Mouse (Mus musculus) hindbrain, embryonic 16.5 days (tissue): ENCODE measurements around the gene Tmem175. TPM values are rescaled to one million over a fixed set of nuclear protein-coding genes. Genes with fewer than 3 reads are reported as not detected.

ENCODE experiments used
- ATAC-seq: fragments of 200-750 bp; cut with Nextera tagmentation; 2 replicates; pipeline ENCODE4 v1.8.0; 2017; ENCODE audit warnings: moderate TSS enrichment, moderate library complexity
- H3K27ac ChIP-seq: fragments of 300-500 bp; sonication (generic); 2 replicates; pipeline ENCODE4 v1.5.1; 2014; ENCODE audit warnings: low read depth, mild to moderate bottlenecking, control low read depth, low read length, moderate library complexity
- H3K27me3 ChIP-seq: fragments of 300-500 bp; sonication (generic); replicated peaks from 2 replicates; pipeline ENCODE4 v1.6.1; 2014; ENCODE audit warnings: low read length; ENCODE audit not compliant: control insufficient read depth, insufficient read depth
- H3K36me3 ChIP-seq: fragments of 300-500 bp; sonication (generic); 2 replicates; pipeline ENCODE4 v1.6.1; 2014; ENCODE audit warnings: mild to moderate bottlenecking, low read length, moderate library complexity, mixed read lengths; ENCODE audit not compliant: control insufficient read depth, insufficient read depth
- H3K4me1 ChIP-seq: fragments of 300-500 bp; sonication (generic); 2 replicates; pipeline ENCODE4 v1.6.1; 2014; ENCODE audit warnings: low read depth, low read length; ENCODE audit not compliant: control insufficient read depth, insufficient read depth
- H3K4me2 ChIP-seq: fragments of 300-500 bp; sonication (generic); 2 replicates; pipeline ENCODE4 v1.6.1; 2014; ENCODE audit warnings: mild to moderate bottlenecking, low read length, control low read depth, moderate library complexity
- H3K4me3 ChIP-seq: fragments of 300-500 bp; sonication (generic); 2 replicates; pipeline ENCODE4 v1.5.1; 2014; ENCODE audit warnings: mild to moderate bottlenecking, low read length, control low read depth, moderate library complexity
- H3K9ac ChIP-seq: fragments of 300-500 bp; sonication (generic); 2 replicates; pipeline ENCODE4 v1.6.1; 2014; ENCODE audit warnings: low read depth, mild to moderate bottlenecking, control low read depth, low read length, moderate library complexity
- H3K9me3 ChIP-seq: fragments of 300-500 bp; sonication (generic); 2 replicates; pipeline ENCODE4 v1.6.1; 2014; ENCODE audit warnings: mild to moderate bottlenecking, low read length, moderate library complexity; ENCODE audit not compliant: control insufficient read depth
- WGBS: fragments of 180-500 bp; shearing (Covaris S2); extraction: QIAGEN DNeasy Blood & Tissue Kit; methylation state at CpG from one replicate; pipeline ENCODE4 v1.1.7; 2014; 5-methylcytosine and 5-hydroxymethylcytosine counted together
- polyA plus RNA-seq: library from polyadenylated mRNA; unstranded; fragments of >200 nt; fragmentation: Nextera tagmentation; extraction: Ambion mirVana; gene quantifications from 2 replicates; pipeline ENCODE4 v1.2.1, GENCODE M21; 2015

The Tmem175 gene
- polyA plus RNA-seq, 1 experiment from 2014 or later = 28.6 TPM

DNA sequence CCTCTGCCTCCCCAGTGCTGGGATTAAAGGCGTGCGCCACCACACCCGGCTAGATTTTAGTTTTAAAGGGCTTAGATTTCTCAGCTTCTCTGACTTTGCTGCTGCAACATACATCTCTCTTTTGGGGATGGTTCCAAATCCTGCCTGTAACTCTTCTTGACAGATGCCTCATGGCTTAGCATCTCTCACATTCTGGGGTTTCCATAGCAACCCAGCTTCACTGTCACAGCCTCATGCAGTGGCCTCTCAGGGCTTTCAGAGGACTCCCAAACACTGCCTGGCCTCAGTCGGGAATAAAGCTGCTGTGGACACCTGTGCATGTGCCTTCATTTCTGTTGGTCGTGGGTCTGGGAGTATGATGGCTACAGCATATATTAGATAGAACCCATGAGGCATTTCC is 59.5 kb downstream of the Tmem175 start:
- Histone ChIP-seq H3K4me2 (no peak overlapping the region), H3K9me3 (no peaks in the 10 kb centered on the region), H3K27me3 (peaks cover 19% of the 10 kb centered on the region), H3K4me1 (peaks cover 9% of the 10 kb centered on the region; the same call in 1 of the 2 replicates), H3K36me3 (no peaks in the 10 kb centered on the region), H3K9ac (no peak overlapping the region), H3K27ac (no peak overlapping the region), H3K4me3 (no peak overlapping the region)
- 61% methylated on average over 5 of the region's 5 CpGs for WGBS
- no peak for ATAC-seq

DNA sequence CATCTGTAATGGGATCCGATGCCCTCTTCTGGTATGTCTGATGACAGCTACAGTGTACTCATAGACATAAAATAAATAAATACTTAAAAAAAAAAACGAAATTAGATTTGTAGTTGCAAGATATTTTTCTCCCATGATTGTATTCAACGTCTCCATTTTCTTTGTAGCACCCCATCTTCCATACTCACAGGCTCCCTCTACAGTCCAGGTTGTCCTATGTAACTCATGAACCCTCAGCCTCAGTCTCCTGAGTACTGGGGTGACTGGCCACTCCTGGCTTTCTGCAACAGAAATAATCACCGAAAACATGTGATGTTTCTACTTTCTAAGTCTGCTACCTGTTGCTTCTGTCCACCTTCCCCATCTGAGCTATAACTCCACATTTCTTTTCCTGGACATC is 61.6 kb downstream of the Tmem175 start:
- ATAC-seq = no peak
- Histone ChIP-seq H3K27me3 (peaks cover 25% of the 10 kb centered on the region), H3K9me3 (no peaks in the 10 kb centered on the region), H3K36me3 (no peaks in the 10 kb centered on the region), H3K4me1 (peaks cover 18% of the 10 kb centered on the region), H3K9ac (no peak overlapping the region), H3K4me3 (no peak overlapping the region), H3K4me2 (no peak overlapping the region), H3K27ac (no peak overlapping the region)
- 73% methylated on average over 4 of the region's 4 CpGs for WGBS

DNA sequence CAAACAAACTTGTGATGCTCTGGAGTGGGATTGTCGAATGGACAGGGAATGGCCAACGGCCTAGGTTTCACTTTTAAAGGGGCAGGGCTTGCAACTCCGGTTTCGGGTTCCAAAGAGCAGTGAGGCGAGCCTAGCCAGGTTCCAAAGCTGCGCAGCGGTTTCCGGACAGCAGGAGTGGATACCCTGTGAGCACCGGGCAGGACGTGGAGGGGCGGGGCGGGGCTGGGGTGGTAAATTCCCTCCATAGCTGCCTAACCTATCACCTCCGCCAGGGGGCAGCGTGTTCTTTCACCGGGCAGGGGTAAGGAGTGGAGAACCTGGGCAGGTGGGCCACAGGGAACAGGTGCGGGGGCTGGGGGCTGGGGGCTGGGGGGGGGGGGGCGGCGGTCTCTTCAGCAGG is 62.7 kb downstream of the Tmem175 start, which contains the start of gene Fgfrl1:
Gene Fgfrl1 (plus strand): TSS at position 112 of the 400 bp plus-strand sequence.
- H3K27me3 ChIP-seq = peaks cover 25% of the 10 kb centered on the region
- H3K4me3 ChIP-seq = peak within 1 kb of the TSS; percentile 90
- H3K36me3 ChIP-seq = no peaks in the 10 kb centered on the region
- no peaks in the 10 kb centered on the region for H3K9me3 ChIP-seq
- ATAC-seq = no peak
- H3K9ac ChIP-seq = no peak within 1 kb of the TSS; the same call in none of the 2 replicates
- 4% methylated on average over 18 of the region's 18 CpGs for WGBS
- peak within 1 kb of the TSS; percentile 98 for H3K4me2 ChIP-seq
- H3K27ac ChIP-seq = no peak within 1 kb of the TSS
- H3K4me1 ChIP-seq = peaks cover 18% of the 10 kb centered on the region

DNA sequence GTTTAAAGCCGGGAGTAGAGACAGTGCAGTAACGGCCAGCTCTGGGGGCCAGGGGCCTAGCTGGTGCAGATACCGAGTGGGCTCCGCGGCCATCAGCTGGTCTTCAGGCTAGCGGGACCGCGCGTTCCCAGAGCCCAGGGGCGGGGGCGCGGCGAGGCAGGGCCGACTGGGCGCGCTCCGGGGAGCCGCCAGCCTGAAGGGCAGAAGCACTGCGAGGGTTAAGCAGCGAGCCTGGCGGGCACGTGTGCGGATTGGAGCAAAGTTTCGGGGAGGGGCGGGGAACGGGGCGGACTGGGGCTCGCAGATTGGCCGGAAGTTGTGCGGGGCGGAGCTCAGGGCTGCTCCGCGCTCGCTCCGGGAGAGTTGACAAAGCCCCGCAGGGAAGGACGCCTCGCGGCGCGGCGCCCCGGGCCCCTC is 64.3 kb downstream of the Tmem175 start:
- H3K4me1 ChIP-seq = peaks cover 18% of the 10 kb centered on the region
- under 1% methylated on average over 38 of the region's 43 CpGs for whole genome bisulfite sequencing

DNA sequence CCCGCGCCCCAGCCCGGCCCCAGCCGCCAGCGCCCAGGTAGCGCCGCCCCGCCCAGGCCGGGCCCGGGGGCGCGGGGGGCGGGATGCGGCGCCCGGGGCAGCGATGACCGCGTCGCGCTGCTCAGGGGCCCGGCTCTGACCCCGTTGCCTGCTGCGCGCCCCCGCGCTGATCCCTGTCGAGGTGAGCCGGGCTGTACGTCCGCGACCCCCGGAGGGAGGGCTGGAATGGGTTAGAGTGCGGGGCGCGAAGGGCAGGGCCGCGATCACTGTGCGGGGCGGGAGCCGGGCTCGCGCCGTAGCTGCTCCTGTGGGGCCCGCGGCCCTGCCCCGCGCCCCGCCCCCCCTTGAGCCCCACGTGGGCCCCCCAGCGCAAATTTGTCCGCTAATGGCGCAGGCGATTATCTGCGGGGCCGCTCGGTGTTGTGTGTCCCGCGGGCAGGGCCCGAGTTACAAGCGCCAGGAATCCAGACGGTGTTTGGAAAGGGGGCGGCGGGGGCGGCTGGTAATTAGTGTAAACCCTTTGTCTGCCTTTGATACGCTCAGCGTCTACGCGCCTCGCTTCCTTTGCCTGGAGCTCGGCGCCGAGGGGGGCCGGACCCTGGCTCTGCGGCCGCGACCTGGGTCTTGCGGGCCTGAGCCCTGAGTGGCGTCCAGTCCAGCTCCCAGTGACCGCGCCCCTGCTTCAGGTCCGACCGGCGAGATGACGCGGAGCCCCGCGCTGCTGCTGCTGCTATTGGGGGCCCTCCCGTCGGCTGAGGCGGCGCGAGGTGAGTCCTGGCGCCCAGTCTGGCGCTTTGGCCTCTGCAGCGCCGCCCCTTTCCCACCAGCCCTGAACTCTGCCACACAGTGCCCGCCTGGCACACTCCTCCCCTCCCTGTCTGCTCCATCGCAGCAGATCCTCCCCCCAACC is 65.0 kb downstream of the Tmem175 start:
- H3K27ac ChIP-seq = peak overlapping the region; percentile 66; the same call in 1 of the 2 replicates
- no peaks in the 10 kb centered on the region for H3K36me3 ChIP-seq
- peak overlapping the region; percentile 90 for H3K4me3 ChIP-seq
- under 1% methylated on average over 49 of the region's 99 CpGs for WGBS
- H3K9ac ChIP-seq = peak overlapping the region; percentile 66
- H3K4me1 ChIP-seq = peaks cover 18% of the 10 kb centered on the region
- peak overlapping the region; percentile 98 for H3K4me2 ChIP-seq
- no peaks in the 10 kb centered on the region for H3K9me3 ChIP-seq
- H3K27me3 ChIP-seq = peaks cover 25% of the 10 kb centered on the region
- ATAC-seq = peak; percentile 28

More for the DNA sequence above, 64.3 kb downstream of the Tmem175 start:
- Histone ChIP-seq H3K4me2 (peak overlapping the region; percentile 98), H3K27ac (no peak overlapping the region), H3K4me3 (peak overlapping the region; percentile 90), H3K36me3 (no peaks in the 10 kb centered on the region), H3K9ac (peak overlapping the region; percentile 66), H3K9me3 (no peaks in the 10 kb centered on the region), H3K27me3 (peaks cover 25% of the 10 kb centered on the region)
- ATAC-seq = peak; percentile 93

GRCm38 (mm10) chr5:108695861-108696260 is 66.3 kb downstream of the Tmem175 start:
- Histone ChIP-seq H3K27me3 (peaks cover 25% of the 10 kb centered on the region), H3K36me3 (no peaks in the 10 kb centered on the region), H3K9me3 (no peaks in the 10 kb centered on the region), H3K4me3 (no peak overlapping the region), H3K9ac (no peak overlapping the region), H3K27ac (no peak overlapping the region), H3K4me2 (no peak overlapping the region), H3K4me1 (peaks cover 20% of the 10 kb centered on the region)
- WGBS = 96% methylated on average over 12 of the region's 12 CpGs
- no peak for ATAC-seq

- H3K9me3 ChIP-seq = no peaks in the 10 kb centered on the region
- H3K4me1 ChIP-seq = peaks cover 20% of the 10 kb centered on the region
- WGBS = 80% methylated on average over 3 of the region's 3 CpGs
- H3K27me3 ChIP-seq = peaks cover 23% of the 10 kb centered on the region
- no peak overlapping the region for H3K9ac ChIP-seq
- H3K27ac ChIP-seq = 0 out of 2 replicates have a peak overlapping the region, but pooled peaks have one; percentile 32
- H3K4me2 ChIP-seq = no peak overlapping the region
- H3K4me3 ChIP-seq = no peak overlapping the region
- ATAC-seq = no peak
- no peaks in the 10 kb centered on the region for H3K36me3 ChIP-seq
These were observed 67.0 kb downstream of the Tmem175 start for GRCm38 (mm10) chr5:108696542-108696941.

- no peaks in the 10 kb centered on the region for H3K9me3 ChIP-seq
- H3K4me2 ChIP-seq = no peak overlapping the region
- H3K4me3 ChIP-seq = no peak overlapping the region
- no peaks in the 10 kb centered on the region for H3K36me3 ChIP-seq
- WGBS = 19% methylated on average over 4 of the region's 4 CpGs
- H3K9ac ChIP-seq = no peak overlapping the region
- peak; percentile 75 for ATAC-seq
- H3K27ac ChIP-seq = peak overlapping the region; percentile 32
- H3K4me1 ChIP-seq = peaks cover 18% of the 10 kb centered on the region
- H3K27me3 ChIP-seq = peaks cover 17% of the 10 kb centered on the region
These were observed 67.8 kb downstream of the Tmem175 start for GRCm38 (mm10) chr5:108697341-108697753.
